Mouse (Mus musculus) midbrain, embryonic 15.5 days (tissue): ENCODE data around the gene Kcnt2. TPM values are rescaled to one million over a fixed set of nuclear protein-coding genes. Genes with fewer than 3 reads are reported as not detected.

ENCODE experiments used
- ATAC-seq: fragments of 200-750 bp; cut with Nextera tagmentation; replicated peaks from 2 replicates; pipeline ENCODE4 v1.8.0; 2017; ENCODE audit warnings: moderate TSS enrichment
- H3K27ac ChIP-seq: fragments of 300-500 bp; sonication (generic); 2 replicates; pipeline ENCODE4 v1.5.1; 2015; ENCODE audit warnings: mild to moderate bottlenecking, inconsistent platforms
- H3K27me3 ChIP-seq: fragments of 300-500 bp; sonication (generic); replicated peaks from 2 replicates; pipeline ENCODE4 v1.6.1; 2015; ENCODE audit warnings: inconsistent platforms
- H3K36me3 ChIP-seq: fragments of 300-500 bp; sonication (generic); replicated peaks from 2 replicates; pipeline ENCODE4 v1.6.1; 2015; ENCODE audit warnings: inconsistent platforms
- H3K4me1 ChIP-seq: fragments of 300-500 bp; sonication (generic); 2 replicates; pipeline ENCODE4 v1.6.1; 2015; ENCODE audit warnings: inconsistent platforms
- H3K4me2 ChIP-seq: fragments of 300-500 bp; sonication (generic); 2 replicates; pipeline ENCODE4 v1.6.1; 2015; ENCODE audit warnings: inconsistent platforms, mild to moderate bottlenecking, moderate library complexity
- H3K4me3 ChIP-seq: fragments of 300-500 bp; sonication (generic); 2 replicates; pipeline ENCODE4 v1.5.1; 2015; ENCODE audit warnings: mild to moderate bottlenecking, inconsistent platforms
- H3K9ac ChIP-seq: fragments of 300-500 bp; sonication (generic); 2 replicates; pipeline ENCODE4 v1.6.1; 2015; ENCODE audit warnings: mild to moderate bottlenecking, inconsistent platforms
- H3K9me3 ChIP-seq: fragments of 300-500 bp; sonication (generic); 2 replicates; pipeline ENCODE4 v1.6.1; 2016; ENCODE audit warnings: inconsistent platforms
- WGBS: fragments of 180-500 bp; shearing (Covaris S2); methylation state at CpG from one replicate; pipeline ENCODE4 v1.1.7; 2015; ENCODE audit warnings: mixed read lengths; 5-methylcytosine and 5-hydroxymethylcytosine counted together
- polyA plus RNA-seq: library from polyadenylated mRNA; unstranded; fragments of >200 nt; fragmentation: Nextera tagmentation; extraction: Ambion mirVana; gene quantifications from 2 replicates; pipeline ENCODE4 v1.2.1, GENCODE M21; 2015

Kcnt2 gene
- polyA plus RNA-seq, 1 experiment from 2014 or later, result 2.9 TPM

- no peaks in the 10 kb centered on the region for H3K9me3 ChIP-seq
- no peaks in the 10 kb centered on the region for H3K27me3 ChIP-seq
- no peak for ATAC-seq
- no peaks in the 10 kb centered on the region for H3K36me3 ChIP-seq
- H3K27ac ChIP-seq, result no peak overlapping the region
- H3K9ac ChIP-seq, result no peak overlapping the region
- no peak overlapping the region for H3K4me2 ChIP-seq
- WGBS, result 92% methylated on average over 1 of the region's 1 CpGs
- H3K4me3 ChIP-seq, result no peak overlapping the region
- no peaks in the 10 kb centered on the region for H3K4me1 ChIP-seq
Measured at GRCm38 (mm10) chr1:140451924-140452323, 206.0 kb downstream of the Kcnt2 start.

- Histone ChIP-seq H3K36me3 (no peaks in the 10 kb centered on the region), H3K9me3 (no peaks in the 10 kb centered on the region), H3K4me1 (no peaks in the 10 kb centered on the region), H3K4me2 (no peak overlapping the region), H3K27me3 (no peaks in the 10 kb centered on the region), H3K9ac (no peak overlapping the region), H3K27ac (no peak overlapping the region), H3K4me3 (no peak overlapping the region)
- ATAC-seq, result no peak
- WGBS, result 85% methylated on average over 2 of the region's 2 CpGs
Measured at GRCm38 (mm10) chr1:140455903-140456302, 209.9 kb downstream of the Kcnt2 start.

GRCm38 (mm10) chr1:140456873-140457272, 210.9 kb downstream of the Kcnt2 start:
- H3K9me3 ChIP-seq, result no peaks in the 10 kb centered on the region
- ATAC-seq, result no peak
- 89% methylated on average over 2 of the region's 2 CpGs for WGBS

GRCm38 (mm10) chr1:140468315-140468714, 222.4 kb downstream of the Kcnt2 start:
- no peaks in the 10 kb centered on the region for H3K9me3 ChIP-seq
- WGBS, result 73% methylated on average over 4 of the region's 4 CpGs
- H3K36me3 ChIP-seq, result no peaks in the 10 kb centered on the region
- no peak overlapping the region for H3K27ac ChIP-seq
- H3K4me3 ChIP-seq, result no peak overlapping the region
- ATAC-seq, result no peak
- no peaks in the 10 kb centered on the region for H3K27me3 ChIP-seq
- no peaks in the 10 kb centered on the region for H3K4me1 ChIP-seq
- no peak overlapping the region for H3K4me2 ChIP-seq
- no peak overlapping the region for H3K9ac ChIP-seq

More at GRCm38 (mm10) chr1:140456873-140457272, 210.9 kb downstream of the Kcnt2 start:
- no peak overlapping the region for H3K9ac ChIP-seq
- no peaks in the 10 kb centered on the region for H3K36me3 ChIP-seq
- no peak overlapping the region for H3K27ac ChIP-seq
- H3K4me1 ChIP-seq, result no peaks in the 10 kb centered on the region
- H3K4me3 ChIP-seq, result no peak overlapping the region
- no peaks in the 10 kb centered on the region for H3K27me3 ChIP-seq
- no peak overlapping the region for H3K4me2 ChIP-seq

- no peaks in the 10 kb centered on the region for H3K27me3 ChIP-seq
- no peaks in the 10 kb centered on the region for H3K4me1 ChIP-seq
- 89% methylated on average over 1 of the region's 1 CpGs for WGBS
Measured at GRCm38 (mm10) chr1:140469586-140469985, 223.6 kb downstream of the Kcnt2 start.

GRCm38 (mm10) chr1:140476921-140477320, 231.0 kb downstream of the Kcnt2 start:
- no peaks in the 10 kb centered on the region for H3K36me3 ChIP-seq
- ATAC-seq, result no peak
- no peak overlapping the region for H3K4me2 ChIP-seq
- whole genome bisulfite sequencing, result 82% methylated on average over 2 of the region's 2 CpGs
- H3K9me3 ChIP-seq, result no peaks in the 10 kb centered on the region
- H3K27me3 ChIP-seq, result no peaks in the 10 kb centered on the region
- H3K4me1 ChIP-seq, result no peaks in the 10 kb centered on the region
- no peak overlapping the region for H3K27ac ChIP-seq
- H3K4me3 ChIP-seq, result no peak overlapping the region
- no peak overlapping the region for H3K9ac ChIP-seq

More at GRCm38 (mm10) chr1:140469586-140469985, 223.6 kb downstream of the Kcnt2 start:
- H3K4me2 ChIP-seq, result no peak overlapping the region
- H3K27ac ChIP-seq, result no peak overlapping the region
- H3K36me3 ChIP-seq, result no peaks in the 10 kb centered on the region
- no peak for ATAC-seq
- H3K9me3 ChIP-seq, result no peaks in the 10 kb centered on the region
- no peak overlapping the region for H3K4me3 ChIP-seq
- H3K9ac ChIP-seq, result no peak overlapping the region

GRCm38 (mm10) chr1:140484016-140484415, 238.1 kb downstream of the Kcnt2 start:
- H3K9me3 ChIP-seq, result no peaks in the 10 kb centered on the region
- no peak overlapping the region for H3K4me3 ChIP-seq
- 93% methylated on average over 1 of the region's 1 CpGs for WGBS
- no peak overlapping the region for H3K27ac ChIP-seq
- H3K9ac ChIP-seq, result no peak overlapping the region
- no peaks in the 10 kb centered on the region for H3K36me3 ChIP-seq
- no peak overlapping the region for H3K4me2 ChIP-seq
- ATAC-seq, result no peak
- H3K4me1 ChIP-seq, result no peaks in the 10 kb centered on the region
- H3K27me3 ChIP-seq, result no peaks in the 10 kb centered on the region

GRCm38 (mm10) chr1:140489816-140490215, 243.9 kb downstream of the Kcnt2 start:
- no peak for ATAC-seq
- WGBS, result 65% methylated on average over 2 of the region's 2 CpGs
- H3K4me1 ChIP-seq, result no peaks in the 10 kb centered on the region
- H3K4me3 ChIP-seq, result no peak overlapping the region
- H3K9me3 ChIP-seq, result no peaks in the 10 kb centered on the region
- no peaks in the 10 kb centered on the region for H3K36me3 ChIP-seq
- H3K4me2 ChIP-seq, result no peak overlapping the region
- H3K27ac ChIP-seq, result no peak overlapping the region
- H3K27me3 ChIP-seq, result no peaks in the 10 kb centered on the region
- H3K9ac ChIP-seq, result no peak overlapping the region

- ATAC-seq, result no peak
- WGBS, result 92% methylated on average over 1 of the region's 1 CpGs
- H3K4me1 ChIP-seq, result no peaks in the 10 kb centered on the region
- H3K27me3 ChIP-seq, result no peaks in the 10 kb centered on the region
- H3K4me2 ChIP-seq, result no peak overlapping the region
- H3K36me3 ChIP-seq, result no peaks in the 10 kb centered on the region
- H3K9ac ChIP-seq, result no peak overlapping the region
- H3K9me3 ChIP-seq, result no peaks in the 10 kb centered on the region
- H3K4me3 ChIP-seq, result no peak overlapping the region
- H3K27ac ChIP-seq, result no peak overlapping the region
Measured at GRCm38 (mm10) chr1:140491406-140491805, 245.4 kb downstream of the Kcnt2 start.

- H3K27me3 ChIP-seq, result no peaks in the 10 kb centered on the region
- ATAC-seq, result no peak
- no peak overlapping the region for H3K4me3 ChIP-seq
- no peaks in the 10 kb centered on the region for H3K9me3 ChIP-seq
- no peaks in the 10 kb centered on the region for H3K4me1 ChIP-seq
- H3K4me2 ChIP-seq, result no peak overlapping the region
- no peak overlapping the region for H3K27ac ChIP-seq
- WGBS, result 91% methylated on average over 2 of the region's 2 CpGs
- H3K36me3 ChIP-seq, result no peaks in the 10 kb centered on the region
- no peak overlapping the region for H3K9ac ChIP-seq
Measured at GRCm38 (mm10) chr1:140492237-140492636, 246.3 kb downstream of the Kcnt2 start.

- H3K36me3 ChIP-seq, result no peaks in the 10 kb centered on the region
- H3K4me3 ChIP-seq, result no peak overlapping the region
- no peak overlapping the region for H3K4me2 ChIP-seq
- H3K4me1 ChIP-seq, result no peaks in the 10 kb centered on the region
- no peaks in the 10 kb centered on the region for H3K27me3 ChIP-seq
- no peak overlapping the region for H3K27ac ChIP-seq
- no peaks in the 10 kb centered on the region for H3K9me3 ChIP-seq
- ATAC-seq, result no peak
- H3K9ac ChIP-seq, result no peak overlapping the region
Measured at GRCm38 (mm10) chr1:140513451-140513850, 267.5 kb downstream of the Kcnt2 start.

GRCm38 (mm10) chr1:140531285-140531908, 285.4 kb downstream of the Kcnt2 start:
- H3K36me3 ChIP-seq, result no peaks in the 10 kb centered on the region
- no peaks in the 10 kb centered on the region for H3K27me3 ChIP-seq
- ATAC-seq, result peak; percentile 56; the same call in 1 of the 2 replicates
- no peak overlapping the region for H3K4me2 ChIP-seq
- no peak overlapping the region for H3K27ac ChIP-seq
- H3K4me1 ChIP-seq, result no peaks in the 10 kb centered on the region
- H3K9ac ChIP-seq, result no peak overlapping the region
- no peak overlapping the region for H3K4me3 ChIP-seq
- 40% methylated on average over 4 of the region's 4 CpGs for WGBS
- no peaks in the 10 kb centered on the region for H3K9me3 ChIP-seq

GRCm38 (mm10) chr1:140534849-140535248, 288.9 kb downstream of the Kcnt2 start:
- H3K27me3 ChIP-seq, result no peaks in the 10 kb centered on the region
- no peak overlapping the region for H3K4me3 ChIP-seq
- H3K36me3 ChIP-seq, result no peaks in the 10 kb centered on the region
- no peak for ATAC-seq
- H3K4me2 ChIP-seq, result no peak overlapping the region
- no peak overlapping the region for H3K27ac ChIP-seq
- no peaks in the 10 kb centered on the region for H3K4me1 ChIP-seq
- no peaks in the 10 kb centered on the region for H3K9me3 ChIP-seq
- H3K9ac ChIP-seq, result no peak overlapping the region
